Mouse (Mus musculus) gastrocnemius, adult 2 months (tissue): ENCODE results near the gene Slc30a10. TPM values are rescaled to one million over a fixed set of nuclear protein-coding genes. Genes with fewer than 3 reads are reported as not detected.

ENCODE experiments used
- DNase-seq: peaks from one replicate; pipeline ENCODE4 v3.0.0; 2022
- H3K27ac ChIP-seq: fragments of 200-600 bp; 2 replicates; pipeline ENCODE4 v1.8.1; 2022; ENCODE audit warnings: mild to moderate bottlenecking
- H3K4me3 ChIP-seq: fragments of 200-600 bp; 2 replicates; pipeline ENCODE4 v1.8.1; 2022; ENCODE audit warnings: mild to moderate bottlenecking, moderate library complexity
- CTCF ChIP-seq: fragments of 200-600 bp; IDR thresholded peaks from 2 replicates; pipeline ENCODE4 v1.8.1; 2022; ENCODE audit warnings: antibody characterized with exemption, mild to moderate bottlenecking, moderate library complexity
- intact Hi-C: fragments of 180-260 bp; cut with DNase I; formaldehyde crosslinking; loops from one replicate; pipeline ENCODE4 v1.15.1; 2025
- total RNA-seq, 2 experiments: library from RNA; stranded (reverse); gene quantifications; 2 replicates each; pipeline ENCODE4 v1.2.3; 2021

Gene Slc30a10
- total RNA-seq, 2 experiments from 2014 or later = not detected

GRCm38 (mm10) chr1:185479861-185480260, 25.2 kb downstream of the Slc30a10 start:
- Histone ChIP-seq H3K27ac (no peak overlapping the region), H3K4me3 (no peak overlapping the region)
- intact Hi-C loops = no loop called here
- no peak for DNase-seq
- no peak for TF ChIP-seq CTCF

- no peak for TF ChIP-seq CTCF
- Histone ChIP-seq H3K27ac (no peak overlapping the region), H3K4me3 (peak overlapping the region; percentile 53)
- intact Hi-C loops = no loop called here
- peak; percentile 20 for DNase-seq
Observed at GRCm38 (mm10) chr1:185482001-185482761, 27.5 kb downstream of the Slc30a10 start.

- Histone ChIP-seq H3K27ac (no peak overlapping the region), H3K4me3 (no peak overlapping the region)
- no peak for DNase-seq
- TF ChIP-seq CTCF = no peak
- intact Hi-C loops = no loop called here
Observed at GRCm38 (mm10) chr1:185482762-185483161, 28.1 kb downstream of the Slc30a10 start.

- no peak for TF ChIP-seq CTCF
- no peak for DNase-seq
- H3K27ac ChIP-seq = no peak overlapping the region
- intact Hi-C loops = no loop called here
- no peak overlapping the region for H3K4me3 ChIP-seq
Observed at GRCm38 (mm10) chr1:185483356-185484057, 28.9 kb downstream of the Slc30a10 start.

- Histone ChIP-seq H3K27ac (no peak overlapping the region), H3K4me3 (no peak overlapping the region)
- no peak for DNase-seq
- no peak for TF ChIP-seq CTCF
- intact Hi-C loops = no loop called here
Observed at GRCm38 (mm10) chr1:185484281-185484680, 29.6 kb downstream of the Slc30a10 start.

DNA sequence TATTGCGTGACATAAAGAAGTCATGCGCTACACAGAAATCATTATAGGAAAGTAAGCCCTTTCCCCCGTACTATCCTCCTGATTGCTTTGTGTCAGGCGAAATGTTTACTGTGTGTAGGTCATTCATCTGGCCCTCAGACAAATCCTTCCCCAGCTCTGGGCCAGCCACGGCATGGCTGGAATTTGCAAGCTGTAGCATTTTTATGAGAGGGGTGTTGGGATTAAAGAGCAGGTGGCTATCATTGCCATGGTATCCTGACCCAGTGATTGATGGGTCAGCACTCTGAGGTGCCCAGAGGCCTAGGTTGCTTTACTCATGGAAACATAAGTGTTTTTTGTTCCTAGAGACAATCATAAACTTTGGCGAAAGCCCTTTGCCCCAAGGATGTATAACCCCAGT, 35.2 kb downstream of the Slc30a10 start:
- DNase-seq = no peak

DNA sequence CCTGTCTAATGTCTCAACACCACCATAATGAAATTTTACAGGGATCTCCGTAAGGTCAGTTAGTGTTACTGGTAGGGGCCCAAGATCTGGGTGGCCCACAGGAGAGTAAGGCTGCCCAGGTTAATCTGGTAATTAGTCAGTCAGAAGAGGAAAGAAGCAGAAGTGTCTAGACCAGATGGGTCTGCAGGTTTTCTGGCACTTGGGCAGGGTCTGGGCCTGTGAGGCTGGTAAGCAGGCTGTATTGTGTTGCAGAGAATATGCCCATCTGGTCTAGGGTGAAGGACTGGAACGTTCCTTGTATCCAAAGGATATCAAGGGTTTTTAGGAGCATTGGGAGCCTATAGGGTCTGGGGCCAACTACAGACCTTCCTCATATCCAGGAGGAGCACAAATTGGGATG, 36.0 kb downstream of the Slc30a10 start:
- Histone ChIP-seq H3K4me3 (no peak overlapping the region), H3K27ac (no peak overlapping the region)
- no peak for DNase-seq
- TF ChIP-seq CTCF = no peak
- intact Hi-C loops = no loop called here

More for the DNA sequence above, 35.2 kb downstream of the Slc30a10 start:
- no peak overlapping the region for H3K4me3 ChIP-seq
- H3K27ac ChIP-seq = no peak overlapping the region
- intact Hi-C loops = no loop called here
- TF ChIP-seq CTCF = no peak

- no peak for TF ChIP-seq CTCF
- H3K27ac ChIP-seq = no peak overlapping the region
- no peak overlapping the region for H3K4me3 ChIP-seq
- intact Hi-C loops = no loop called here
- no peak for DNase-seq
Observed at GRCm38 (mm10) chr1:185493439-185494034, 38.9 kb downstream of the Slc30a10 start.

DNA sequence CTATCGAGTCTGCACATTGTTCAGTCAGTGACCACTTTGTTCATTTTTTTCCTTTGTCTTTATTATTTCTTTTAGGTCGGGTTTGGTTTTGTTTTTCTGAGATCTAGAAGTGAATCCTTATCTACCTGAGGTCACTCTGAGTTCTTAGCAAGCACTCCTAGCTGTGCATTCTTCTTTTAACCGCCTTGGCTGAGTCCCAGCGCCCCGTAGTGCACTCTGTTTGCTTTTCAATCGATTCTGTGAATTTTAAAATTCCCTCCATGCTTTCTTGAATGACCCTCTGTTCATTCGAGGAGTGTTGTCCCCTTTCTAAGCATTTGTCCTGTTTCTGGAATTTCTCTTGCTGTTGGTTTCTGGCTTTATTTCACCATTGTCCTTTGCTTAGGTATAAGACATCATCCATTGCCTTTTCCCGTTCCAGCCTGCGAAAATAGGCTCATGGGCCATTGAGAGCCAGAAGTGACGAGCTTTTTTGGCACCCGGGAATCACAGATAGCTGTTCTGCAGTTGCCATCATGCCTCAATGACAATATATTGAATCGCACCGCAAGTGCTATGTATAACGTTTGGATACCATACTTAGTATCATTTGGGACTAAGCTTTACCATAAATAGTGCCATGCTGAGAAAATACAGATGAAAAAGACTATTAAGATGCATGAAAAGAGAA, 42.3 kb downstream of the Slc30a10 start:
- intact Hi-C loops = no loop called here
- Histone ChIP-seq H3K4me3 (no peak overlapping the region), H3K27ac (no peak overlapping the region)
- no peak for TF ChIP-seq CTCF
- DNase-seq = no peak

DNA sequence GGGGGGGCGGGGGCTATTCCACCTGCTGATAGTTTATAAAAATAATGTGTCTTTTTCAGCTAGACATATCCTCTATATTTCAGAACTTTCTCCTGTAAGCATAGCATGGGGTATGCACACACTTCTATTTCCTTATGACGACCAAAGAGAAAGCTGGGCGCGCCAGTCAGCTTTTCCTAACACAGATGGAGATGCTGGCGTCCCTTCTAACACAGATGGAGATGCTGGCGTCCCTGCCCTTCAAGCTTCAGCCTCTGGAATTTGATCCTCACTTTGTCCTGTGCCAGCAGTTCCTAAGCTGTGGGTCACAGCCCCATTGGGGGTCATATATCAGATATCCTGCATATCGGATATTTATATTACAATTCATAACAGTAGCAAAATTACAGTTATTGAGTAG, 46.0 kb downstream of the Slc30a10 start:
- DNase-seq = no peak
- TF ChIP-seq CTCF = no peak
- Histone ChIP-seq H3K4me3 (no peak overlapping the region), H3K27ac (no peak overlapping the region)
- intact Hi-C loops = no loop called here

GRCm38 (mm10) chr1:185501801-185502340, 47.2 kb downstream of the Slc30a10 start:
- intact Hi-C loops = no loop called here
- TF ChIP-seq CTCF = peak; percentile 69
- DNase-seq = no peak
- Histone ChIP-seq H3K4me3 (no peak overlapping the region), H3K27ac (no peak overlapping the region)

DNA sequence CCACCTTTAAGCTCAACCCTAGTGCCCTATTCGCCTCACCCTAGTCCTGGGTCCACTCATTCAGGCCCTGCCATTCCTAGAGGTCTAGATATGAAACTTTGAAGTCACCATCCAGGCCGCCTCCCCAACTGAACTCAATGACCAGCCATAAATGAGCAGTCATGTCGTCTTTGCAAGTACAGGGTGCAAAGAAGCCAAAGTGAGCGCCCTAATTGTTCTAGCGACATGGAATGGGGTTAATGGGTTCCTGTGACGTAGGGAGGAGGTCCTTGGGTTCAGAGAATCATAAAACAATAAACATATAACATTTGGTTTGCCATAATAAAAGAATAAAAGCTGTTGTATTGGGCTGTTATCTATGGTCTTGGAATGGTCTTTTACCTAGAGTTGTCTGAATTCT, 47.9 kb downstream of the Slc30a10 start:
- no peak for DNase-seq
- intact Hi-C loops = no loop called here
- Histone ChIP-seq H3K4me3 (no peak overlapping the region), H3K27ac (no peak overlapping the region)
- TF ChIP-seq CTCF = no peak

DNA sequence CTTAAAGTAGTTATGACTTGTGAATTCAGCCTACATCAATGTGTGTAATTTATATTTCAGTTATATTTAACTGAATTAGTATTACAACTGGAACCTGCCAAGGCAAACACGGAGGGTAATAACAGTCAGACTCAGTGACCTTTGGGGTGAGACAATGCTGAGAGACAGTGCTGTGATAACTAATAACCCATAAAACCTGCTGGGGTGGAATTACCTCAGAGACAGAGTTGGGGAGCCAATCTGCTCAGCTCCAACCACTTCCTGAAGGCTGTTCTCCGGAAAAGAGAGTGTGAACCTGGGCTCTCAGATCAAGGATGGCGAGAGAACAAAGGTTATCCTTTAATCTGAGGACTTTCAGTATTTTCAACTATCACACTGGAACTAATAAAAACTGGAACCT, 54.4 kb downstream of the Slc30a10 start:
- Histone ChIP-seq H3K4me3 (no peak overlapping the region), H3K27ac (no peak overlapping the region)
- no peak for DNase-seq
- TF ChIP-seq CTCF = no peak
- intact Hi-C loops = no loop called here
